Mouse (Mus musculus): ENCODE data around the gene Polr2l.

GRCm38 (mm10) chr7:141491151-141491550, 16.2 kb upstream of the Polr2l start:
- TF ChIP-seq CTCF (IDR thresholded peaks at IDR 0.05; ENCODE audit: insufficient read depth, low read depth, low read length) (no peak), POLR2A (IDR thresholded peaks at IDR 0.05; ENCODE audit: insufficient read depth, low read depth, low read length) (no peak)

All from olfactory bulb, adult 2 months (tissue).